Mouse (Mus musculus) urinary bladder, postnatal 25 days (tissue): ENCODE results near the gene Kcnip4.

Source experiments
- DNase-seq: peaks from one replicate; pipeline ENCODE4 v3.0.0; 2022; ENCODE audit warnings: low spot score

The Kcnip4 gene

GRCm38 (mm10) chr5:49247081-49247480, 277.6 kb downstream of the Kcnip4 start:
- no peak for DNase-seq

GRCm38 (mm10) chr5:49244414-49244813, 280.3 kb downstream of the Kcnip4 start:
- no peak for DNase-seq

- no peak for DNase-seq
Measured at GRCm38 (mm10) chr5:49241708-49242107, 283.0 kb downstream of the Kcnip4 start.

GRCm38 (mm10) chr5:49201164-49201756, 323.4 kb downstream of the Kcnip4 start:
- DNase-seq, result no peak

GRCm38 (mm10) chr5:49188236-49188635, 336.5 kb downstream of the Kcnip4 start:
- no peak for DNase-seq

- DNase-seq, result no peak
Measured at GRCm38 (mm10) chr5:49150116-49150811, 374.4 kb downstream of the Kcnip4 start.

- no peak for DNase-seq
Measured at GRCm38 (mm10) chr5:49149684-49150083, 375.0 kb downstream of the Kcnip4 start.

- no peak for DNase-seq
Measured at GRCm38 (mm10) chr5:49095432-49095831, 429.3 kb downstream of the Kcnip4 start.

GRCm38 (mm10) chr5:49094945-49095344, 429.8 kb downstream of the Kcnip4 start:
- DNase-seq, result no peak

- DNase-seq, result no peak
Measured at GRCm38 (mm10) chr5:49094306-49094705, 430.4 kb downstream of the Kcnip4 start.

- peak; percentile 70 for DNase-seq
Measured at GRCm38 (mm10) chr5:49090122-49090680, 434.5 kb downstream of the Kcnip4 start.

GRCm38 (mm10) chr5:49065646-49066045, 459.1 kb downstream of the Kcnip4 start:
- DNase-seq, result no peak

GRCm38 (mm10) chr5:49058926-49059325, 465.8 kb downstream of the Kcnip4 start:
- DNase-seq, result no peak

- no peak for DNase-seq
Measured at GRCm38 (mm10) chr5:49057636-49058340, 466.9 kb downstream of the Kcnip4 start.

GRCm38 (mm10) chr5:49047960-49048359, 476.7 kb downstream of the Kcnip4 start:
- no peak for DNase-seq

GRCm38 (mm10) chr5:49041259-49041845, 483.4 kb downstream of the Kcnip4 start:
- no peak for DNase-seq

- no peak for DNase-seq
Measured at GRCm38 (mm10) chr5:48997359-48997758, 527.3 kb downstream of the Kcnip4 start.

GRCm38 (mm10) chr5:48989145-48989659, 535.5 kb downstream of the Kcnip4 start:
- DNase-seq, result no peak

- no peak for DNase-seq
Measured at GRCm38 (mm10) chr5:48942378-48943088, 582.2 kb downstream of the Kcnip4 start.

GRCm38 (mm10) chr5:48931881-48932280, 592.8 kb downstream of the Kcnip4 start:
- no peak for DNase-seq

- DNase-seq, result no peak
Measured at GRCm38 (mm10) chr5:48890216-48890615, 634.5 kb downstream of the Kcnip4 start.
